Mouse (Mus musculus) cortical plate, adult 2 months (tissue): ENCODE data around the gene Commd1.

Experiments
- CTCF ChIP-seq: fragments of 200-500 bp; IDR thresholded peaks from 2 replicates; pipeline ENCODE4 v1.5.1; 2011; ENCODE audit warnings: mild to moderate bottlenecking, control low read depth, low read length; ENCODE audit not compliant: insufficient read depth; ENCODE audit errors: extremely low read depth
- POLR2A ChIP-seq: fragments of 200-500 bp; IDR thresholded peaks from 2 replicates; pipeline ENCODE4 v1.6.1; 2011; ENCODE audit warnings: mild to moderate bottlenecking, low read length, control low read depth; ENCODE audit not compliant: insufficient read depth; ENCODE audit errors: extremely low read depth

- TF ChIP-seq CTCF (no peak), POLR2A (no peak)
Measured at GRCm38 (mm10) chr11:22879645-22880044, 102.5 kb downstream of the Commd1 start.
